Mouse (Mus musculus) frontal cortex, postnatal 14 days (tissue): ENCODE measurements around the gene Unc93a.
"Not testable (repeated sequence)": the region's sequence is repeated elsewhere in the genome, so short reads cannot be mapped to it uniquely, and the experiment has no call there.

Source experiments
- DNase-seq, 2 experiments: peaks; one replicate each; pipeline ENCODE4 v3.0.0; 2022; ENCODE audit warnings: low spot score in 2 of 2

The Unc93a gene

DNA sequence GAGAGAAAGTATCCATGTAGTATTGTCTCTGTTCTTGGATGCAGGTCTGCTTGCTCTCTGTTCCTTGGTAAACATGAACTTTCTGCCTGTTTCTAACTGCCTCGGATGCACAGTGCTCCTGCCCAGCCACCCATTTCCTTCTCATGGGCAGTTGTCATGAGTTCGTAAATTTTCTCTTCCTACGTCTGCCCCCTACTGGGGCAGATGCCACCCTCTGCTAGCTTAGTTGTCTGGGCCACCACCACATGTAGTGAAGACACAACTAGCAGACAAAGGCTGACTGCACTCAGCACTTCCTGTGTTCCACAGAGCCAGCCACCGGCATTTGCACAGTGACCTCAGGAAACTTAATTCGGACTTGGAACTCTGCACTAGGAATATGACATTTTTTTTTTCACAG, 62.4 kb downstream of the Unc93a start:
- DNase-seq = not testable (repeated sequence)

DNA sequence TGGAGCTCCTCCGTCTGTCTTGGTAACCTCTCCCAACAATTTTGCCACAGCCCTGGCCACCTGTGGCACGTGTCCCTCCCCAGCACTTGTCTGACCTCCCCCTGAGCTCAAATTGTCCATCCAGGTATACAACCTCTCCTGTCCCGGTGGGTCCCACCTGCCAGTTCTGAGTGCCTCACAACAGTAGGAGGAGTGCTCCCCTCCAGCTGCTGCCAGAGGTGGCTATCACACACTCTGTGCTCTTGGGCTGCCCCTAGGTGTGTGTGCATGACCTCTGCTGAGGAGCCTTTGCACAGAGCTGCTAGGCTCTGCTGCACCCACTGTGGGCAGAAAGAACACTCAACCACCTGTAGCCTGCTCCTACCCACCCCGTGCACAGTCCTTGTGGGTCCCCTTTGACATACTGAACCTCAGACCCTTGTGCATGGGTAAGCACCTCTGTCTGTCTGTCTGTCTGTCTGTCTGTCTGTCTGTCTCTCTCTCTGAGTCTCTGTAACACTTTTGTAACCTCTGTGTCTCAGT, 63.7 kb downstream of the Unc93a start:
- not testable (repeated sequence) for DNase-seq

- DNase-seq = not testable (repeated sequence)
Measured at GRCm38 (mm10) chr17:13062882-13063281, 68.7 kb downstream of the Unc93a start.

DNA sequence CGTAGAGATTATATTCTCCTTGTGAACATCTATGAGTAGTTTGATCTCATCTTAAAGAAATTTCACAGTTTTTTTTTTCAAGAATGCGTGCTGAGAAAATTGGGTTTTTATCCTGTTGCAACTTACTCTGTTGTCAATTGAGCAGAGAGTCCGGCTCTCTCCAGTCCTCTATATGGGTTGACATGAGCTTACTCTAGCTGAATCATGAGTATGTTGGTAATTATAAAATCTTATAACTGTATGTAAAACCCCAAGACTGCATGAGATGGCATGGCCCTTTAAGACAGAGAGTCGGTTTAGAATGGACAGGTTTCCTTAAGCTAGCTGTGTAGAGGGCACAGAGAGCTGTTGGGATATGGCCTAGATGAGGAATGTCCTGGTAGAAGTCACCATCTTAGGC, 70.8 kb downstream of the Unc93a start, which contains the start of gene Tcp10b:
TSS of gene Tcp10b (plus strand) at position 301 of the 400 bp plus-strand sequence.
- not testable (repeated sequence) for DNase-seq
